Mouse (Mus musculus): ENCODE results near the gene Kdm4b. TPM values are rescaled to one million over a fixed set of nuclear protein-coding genes. Genes with fewer than 3 reads are reported as not detected.
A peak's percentile ranks its signal among the peaks of the same experiment; 100 is the strongest.

Gene Kdm4b
- polyA plus RNA-seq, 1 experiment from 2014 or later = 77.3 TPM

Small RNAs within 50 kb of the gene (microRNA-seq; reads per million reads assigned to microRNA genes)
- gene Mir6977 = 7.2 reads per million, percentile 23 among the genes with 10 or more reads in this experiment

Other genes with a start within 250 kb of the Kdm4b start
- gene Hdgfl2, start 246.4 kb upstream of the Kdm4b start, polyA plus RNA-seq (2015; fragmentation: Nextera tagmentation; extraction: Ambion mirVana) = 156 and 159 TPM in 2 replicates
- gene Plin4, start 216.3 kb upstream of the Kdm4b start, polyA plus RNA-seq (2015; fragmentation: Nextera tagmentation; extraction: Ambion mirVana) = 0.04 and 0.11 TPM in 2 replicates
- gene Plin5, start 208.5 kb upstream of the Kdm4b start, polyA plus RNA-seq (2015; fragmentation: Nextera tagmentation; extraction: Ambion mirVana) = 0.43 and 0.55 TPM in 2 replicates
- 0.15 TPM in 1 of 2 replicates, not detected in the other for gene Lrg1, start 204.1 kb upstream of the Kdm4b start, polyA plus RNA-seq (2015; fragmentation: Nextera tagmentation; extraction: Ambion mirVana)
- gene Sema6b, start 185.7 kb upstream of the Kdm4b start, polyA plus RNA-seq (2015; fragmentation: Nextera tagmentation; extraction: Ambion mirVana) = 7.6 and 10.4 TPM in 2 replicates
- 8.2 and 8.7 TPM in 2 replicates for gene Tnfaip8l1, start 163.6 kb upstream of the Kdm4b start, polyA plus RNA-seq (2015; fragmentation: Nextera tagmentation; extraction: Ambion mirVana)
- 64.6 and 68.4 TPM in 2 replicates for gene Mydgf, start 142.1 kb upstream of the Kdm4b start, polyA plus RNA-seq (2015; fragmentation: Nextera tagmentation; extraction: Ambion mirVana)
- 26.6 and 29.3 TPM in 2 replicates for gene Dpp9, start 107.2 kb upstream of the Kdm4b start, polyA plus RNA-seq (2015; fragmentation: Nextera tagmentation; extraction: Ambion mirVana)
- 18.1 and 19.4 TPM in 2 replicates for gene Fem1a, start 69.3 kb upstream of the Kdm4b start, polyA plus RNA-seq (2015; fragmentation: Nextera tagmentation; extraction: Ambion mirVana)
- gene Ticam1, start 49.3 kb upstream of the Kdm4b start, polyA plus RNA-seq (2015; fragmentation: Nextera tagmentation; extraction: Ambion mirVana) = 1.0 and 1.3 TPM in 2 replicates
- 14.8 and 16.7 TPM in 2 replicates for gene Plin3, start 33.2 kb upstream of the Kdm4b start, polyA plus RNA-seq (2015; fragmentation: Nextera tagmentation; extraction: Ambion mirVana)
- not detected in 2 replicates for gene Arrdc5, start 25.8 kb upstream of the Kdm4b start, polyA plus RNA-seq (2015; fragmentation: Nextera tagmentation; extraction: Ambion mirVana)
- gene Uhrf1, start 22.7 kb upstream of the Kdm4b start, polyA plus RNA-seq (2015; fragmentation: Nextera tagmentation; extraction: Ambion mirVana) = 59.9 and 62.8 TPM in 2 replicates
- 278 and 317 TPM in 2 replicates for gene Ptprs, start 150.4 kb downstream of the Kdm4b start, polyA plus RNA-seq (2015; fragmentation: Nextera tagmentation; extraction: Ambion mirVana)
- 0.17 TPM in 1 of 2 replicates, not detected in the other for gene Znrf4, start 186.4 kb downstream of the Kdm4b start, polyA plus RNA-seq (2015; fragmentation: Nextera tagmentation; extraction: Ambion mirVana)
- 0.90 and 1.3 TPM in 2 replicates for gene Gm20219, start 228.3 kb downstream of the Kdm4b start, polyA plus RNA-seq (2015; fragmentation: Nextera tagmentation; extraction: Ambion mirVana)